Mouse (Mus musculus) right cerebral cortex, adult 18-20 months (tissue): ENCODE measurements around the gene Ipmk.
"Not testable (repeated sequence)": the region's sequence is repeated elsewhere in the genome, so short reads cannot be mapped to it uniquely, and the experiment has no call there.

Experiments
- DNase-seq: peaks from one replicate; pipeline ENCODE4 v3.0.0; 2022; ENCODE audit warnings: mixed read lengths

Ipmk gene

GRCm38 (mm10) chr10:71376014-71376413, 28.5 kb downstream of the Ipmk start:
- DNase-seq: no peak

- DNase-seq: peak; percentile 74
These were observed 32.8 kb downstream of the Ipmk start for GRCm38 (mm10) chr10:71380406-71380805.

DNA sequence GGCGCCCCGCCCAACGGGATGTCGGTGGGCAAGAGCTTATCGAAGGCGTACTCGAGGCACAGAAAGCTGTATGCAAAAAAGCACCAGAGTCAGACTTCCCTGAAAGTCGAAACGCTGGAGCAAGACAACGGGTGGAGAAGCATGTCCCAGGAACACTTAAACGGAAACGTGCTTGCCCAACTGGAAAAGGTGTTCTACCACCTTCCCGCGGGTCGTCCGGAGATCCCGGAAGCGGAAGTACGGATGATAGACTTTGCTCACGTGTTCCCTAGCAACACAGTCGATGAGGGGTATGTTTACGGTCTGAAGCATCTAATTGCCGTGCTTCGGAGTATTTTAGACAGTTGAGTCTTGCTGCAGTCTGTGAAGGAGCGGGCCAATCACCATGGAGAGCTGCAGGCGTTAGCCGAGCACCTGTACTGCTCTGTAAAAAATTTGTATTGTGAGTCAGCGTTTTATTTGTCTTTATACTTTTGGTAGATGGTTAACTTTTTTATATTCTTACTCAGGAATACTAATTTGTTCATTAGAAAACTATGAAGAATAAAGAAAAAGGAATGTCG, 34.0 kb downstream of the Ipmk start:
- no peak for DNase-seq

DNA sequence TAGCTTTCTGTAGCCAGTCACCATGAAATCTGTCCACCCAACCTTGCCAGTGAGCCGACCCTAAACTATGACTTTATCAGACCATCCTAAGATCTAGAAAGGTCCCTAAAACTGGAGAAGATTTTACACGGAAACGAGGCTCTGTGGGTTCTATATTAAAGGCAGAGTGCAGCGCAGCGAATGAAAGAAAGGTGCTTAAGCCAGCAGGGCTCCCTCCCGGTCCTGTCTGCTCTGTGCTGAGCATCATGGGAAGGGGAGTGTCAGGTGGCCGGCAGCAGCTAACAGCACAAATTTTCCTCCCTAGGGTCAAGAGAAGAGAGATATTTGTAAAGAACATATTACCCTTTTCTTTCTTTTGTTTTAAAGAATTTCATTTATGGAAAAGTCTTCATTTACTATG, 34.5 kb downstream of the Ipmk start:
- DNase-seq: no peak

DNA sequence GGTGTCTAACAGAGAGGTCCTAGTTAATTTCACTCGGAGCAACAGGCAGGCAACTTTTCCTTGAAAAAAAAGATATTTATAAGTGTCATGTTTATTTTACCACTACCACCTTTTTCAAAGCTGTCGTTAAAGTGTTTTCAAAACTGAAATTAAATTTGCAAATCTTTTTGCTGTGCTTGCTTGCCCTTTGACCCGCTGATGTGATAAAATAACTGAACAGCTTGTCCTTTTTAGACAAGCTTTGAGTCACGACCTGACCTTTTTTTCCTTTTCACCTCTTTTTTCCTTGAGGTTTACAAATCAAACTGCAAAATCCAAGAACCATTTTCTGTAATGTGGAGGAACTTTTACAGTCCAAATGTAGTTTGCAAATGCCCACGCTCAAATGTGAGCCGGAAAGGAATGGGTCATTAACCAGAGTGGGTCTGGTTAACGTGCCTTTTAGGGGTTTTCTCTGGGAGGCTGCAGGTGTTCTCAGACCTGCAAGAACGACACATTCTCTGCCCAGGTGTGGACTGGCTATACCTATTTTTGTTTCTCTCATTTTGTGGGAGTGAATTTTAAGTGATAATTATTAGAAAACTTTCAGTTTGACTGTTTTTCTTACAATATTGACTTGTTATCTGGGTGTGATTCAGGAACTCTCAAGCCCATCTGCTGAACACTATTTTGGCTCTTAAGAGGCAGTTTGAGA, 35.4 kb downstream of the Ipmk start:
- no peak for DNase-seq

DNA sequence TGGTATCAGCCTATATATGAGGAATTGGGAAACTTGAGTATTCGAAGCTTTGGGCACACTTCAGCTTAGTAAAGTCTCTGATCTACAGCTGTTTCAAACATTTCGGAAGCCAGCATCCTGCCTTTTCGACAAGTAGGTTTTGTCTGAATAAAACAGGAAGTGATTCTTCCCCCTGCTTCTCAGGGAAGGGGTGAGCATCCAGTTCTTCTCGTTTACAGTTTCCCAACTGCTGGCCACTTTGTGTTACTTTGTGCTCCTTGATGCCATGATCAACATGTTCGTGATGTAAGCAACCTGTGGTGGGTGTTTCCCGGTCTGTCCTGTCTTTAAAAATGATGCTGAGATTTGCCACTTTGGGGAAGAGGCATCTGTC, 36.0 kb downstream of the Ipmk start:
- not testable (repeated sequence) for DNase-seq

DNA sequence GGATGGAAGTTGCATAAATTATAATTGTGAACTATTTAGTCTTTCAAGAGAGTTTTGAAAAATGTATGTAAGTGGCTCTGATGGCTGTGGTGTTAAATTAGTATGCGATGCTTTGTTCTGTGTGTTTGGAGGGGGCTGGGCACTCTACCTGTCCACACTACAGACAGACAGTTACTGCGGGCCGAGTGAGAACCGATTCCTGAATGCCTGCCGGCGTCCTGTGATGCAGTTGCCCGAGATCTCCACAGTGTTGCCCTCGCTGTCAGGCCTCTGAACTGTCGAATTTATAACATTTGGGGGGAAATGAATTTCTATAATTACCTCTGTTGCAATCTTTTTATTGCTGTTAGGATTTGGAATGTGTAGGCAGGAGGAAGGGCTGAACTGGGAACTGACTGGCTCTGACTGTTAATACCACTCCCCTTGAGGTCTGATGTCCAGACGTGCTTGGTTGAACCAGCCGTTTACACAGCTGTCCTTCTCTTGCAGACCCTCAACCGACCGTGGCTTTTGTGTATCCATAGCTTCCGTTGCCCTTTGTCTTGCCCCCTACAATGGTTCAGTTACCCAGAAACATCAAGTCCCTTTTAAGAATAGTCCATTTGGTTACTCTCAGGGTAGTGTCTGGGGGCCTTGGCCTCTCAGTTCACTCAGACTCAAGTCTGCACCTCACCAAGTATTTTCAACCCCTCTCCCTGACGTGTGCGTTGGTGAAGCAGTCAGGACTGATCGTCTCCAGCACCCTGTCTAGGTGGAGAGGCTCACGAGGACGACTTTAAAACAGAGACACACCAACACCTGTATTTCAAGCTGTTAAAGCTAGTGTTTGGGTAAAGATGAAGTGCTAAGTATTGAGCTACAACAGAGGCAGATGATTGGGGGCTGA, 36.8 kb downstream of the Ipmk start:
- DNase-seq: no peak

DNA sequence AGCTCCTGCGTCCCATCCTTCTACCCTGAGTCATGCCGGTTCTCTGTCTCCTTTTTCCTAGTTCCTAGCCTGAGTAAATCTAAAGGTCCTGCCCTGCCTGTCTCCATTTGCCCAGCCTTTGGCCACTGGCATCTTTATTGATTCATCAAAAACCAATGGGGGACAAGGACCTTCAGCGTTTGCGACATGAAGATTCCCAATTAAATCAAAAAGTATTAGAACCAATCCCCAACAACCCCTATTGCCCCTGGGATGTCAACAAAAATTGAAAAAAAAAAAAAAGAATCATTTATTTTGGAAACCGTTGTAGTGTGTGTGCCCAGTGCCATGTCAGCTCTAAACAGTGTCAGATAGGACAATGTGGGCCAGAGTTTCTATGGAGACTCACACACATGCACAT, 41.7 kb downstream of the Ipmk start:
- DNase-seq: no peak

- no peak for DNase-seq
These were observed 51.0 kb downstream of the Ipmk start for GRCm38 (mm10) chr10:71398383-71399145.

DNA sequence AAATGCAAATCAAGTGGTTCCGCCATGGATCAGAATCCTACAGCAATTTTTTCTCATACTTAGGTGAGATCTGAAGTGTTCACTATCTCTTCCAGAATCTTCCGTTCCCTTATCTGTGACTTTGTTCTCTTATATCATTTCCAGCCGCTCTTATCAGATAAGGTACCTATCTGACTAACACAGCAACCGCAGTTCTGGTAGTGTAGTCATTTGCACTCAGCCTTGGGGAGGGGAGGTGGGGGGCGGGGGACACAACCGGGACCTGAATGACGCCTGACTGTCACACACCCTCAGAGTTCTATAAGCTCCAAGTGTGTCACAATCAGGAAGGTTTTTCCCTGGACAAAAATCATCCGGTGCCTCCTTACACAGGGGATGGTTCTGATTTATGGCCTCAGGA, 51.8 kb downstream of the Ipmk start:
- no peak for DNase-seq

GRCm38 (mm10) chr10:71399987-71400386, 52.4 kb downstream of the Ipmk start:
- DNase-seq: no peak

DNA sequence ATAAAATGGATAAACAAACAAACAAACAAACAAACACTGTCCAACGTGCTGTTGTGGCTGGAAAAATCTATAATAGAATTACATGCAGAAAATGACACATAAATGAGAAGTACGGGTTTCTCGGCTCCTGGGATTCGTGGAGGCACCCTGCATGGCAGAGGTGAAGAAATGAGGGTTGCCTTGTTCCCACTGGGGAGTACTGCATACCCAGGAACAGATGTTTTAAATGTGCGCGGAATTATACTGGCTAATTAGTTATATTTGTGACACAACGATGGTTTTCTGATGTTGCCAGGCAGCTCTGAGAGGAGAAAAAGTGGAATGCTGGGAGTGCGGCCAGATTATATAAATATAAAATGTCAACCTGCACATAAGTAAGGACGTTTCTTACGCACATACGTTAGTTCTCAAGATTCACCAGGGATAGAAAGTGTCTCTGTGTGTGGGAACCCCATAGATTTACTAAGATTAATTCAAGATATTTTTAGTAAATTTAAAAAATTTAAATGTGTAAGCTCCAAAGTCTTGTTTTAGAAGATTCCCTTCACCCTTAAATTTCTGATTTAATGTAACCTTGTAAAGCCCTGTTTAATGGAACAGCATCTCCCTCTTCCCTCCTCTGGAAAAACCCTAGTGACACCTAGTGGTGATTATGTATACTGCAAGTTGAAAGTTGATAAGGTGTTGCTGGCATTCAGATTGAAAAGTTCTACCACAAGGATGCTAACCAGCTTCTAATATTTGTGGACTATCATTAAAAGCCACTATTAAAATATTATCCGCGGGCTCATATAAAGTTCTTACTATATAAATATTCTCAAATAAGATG, 53.5 kb downstream of the Ipmk start:
- peak; percentile 35 for DNase-seq

GRCm38 (mm10) chr10:71403638-71404037, 56.1 kb downstream of the Ipmk start:
- DNase-seq: no peak

DNA sequence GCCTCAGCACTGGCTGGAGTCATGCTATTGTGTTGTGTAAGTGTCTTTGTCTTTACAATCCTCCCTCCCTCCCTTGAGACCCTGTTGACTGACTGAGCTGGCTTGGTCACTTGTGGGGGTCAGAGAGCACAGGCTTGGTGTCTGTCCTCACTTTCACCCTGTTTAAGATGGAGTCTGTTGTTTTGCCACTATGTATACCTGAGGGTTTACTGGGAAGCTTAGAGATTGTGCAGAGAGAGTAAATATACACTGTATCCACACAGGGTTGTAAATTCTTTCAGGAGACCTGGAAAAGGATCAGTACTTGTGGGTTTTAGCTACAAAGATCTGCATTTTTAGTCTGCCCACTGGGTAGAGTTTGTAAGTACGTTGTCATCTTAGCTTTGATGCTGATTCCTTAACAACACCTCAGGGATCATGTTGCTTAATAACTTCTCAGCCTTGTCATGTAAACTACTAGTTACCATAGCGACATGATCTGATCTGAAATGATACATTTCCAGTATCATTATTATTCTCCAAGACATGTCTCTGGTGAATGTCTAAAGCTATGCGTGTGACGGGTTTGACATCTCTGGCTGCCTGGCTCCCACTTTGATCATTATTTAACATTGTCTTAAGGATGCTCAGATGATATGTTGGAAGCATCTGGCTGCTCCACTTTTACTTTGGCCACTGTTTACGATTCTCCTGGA, 58.1 kb downstream of the Ipmk start:
- no peak for DNase-seq

GRCm38 (mm10) chr10:71409948-71410347, 62.4 kb downstream of the Ipmk start:
- DNase-seq: no peak

DNA sequence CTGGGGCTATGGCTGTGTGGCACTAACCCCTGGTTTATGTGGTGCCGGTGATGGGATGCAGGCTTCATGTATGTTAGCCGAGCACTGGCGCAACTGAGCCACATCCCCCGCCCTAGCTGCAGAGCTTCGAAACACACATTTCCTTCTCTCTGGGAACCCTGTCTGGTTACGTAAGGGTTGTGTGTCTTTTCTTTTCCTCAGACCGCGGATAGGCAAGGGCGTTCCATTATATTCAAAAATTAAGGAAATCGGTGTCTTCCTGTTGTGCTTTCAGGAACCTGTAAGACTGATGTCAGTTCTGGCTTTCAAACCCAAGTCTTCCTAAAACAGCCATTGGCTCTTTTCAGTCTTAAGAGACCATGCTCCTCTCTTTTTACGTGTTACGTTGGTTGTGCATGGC, 65.8 kb downstream of the Ipmk start:
- DNase-seq: no peak

DNA sequence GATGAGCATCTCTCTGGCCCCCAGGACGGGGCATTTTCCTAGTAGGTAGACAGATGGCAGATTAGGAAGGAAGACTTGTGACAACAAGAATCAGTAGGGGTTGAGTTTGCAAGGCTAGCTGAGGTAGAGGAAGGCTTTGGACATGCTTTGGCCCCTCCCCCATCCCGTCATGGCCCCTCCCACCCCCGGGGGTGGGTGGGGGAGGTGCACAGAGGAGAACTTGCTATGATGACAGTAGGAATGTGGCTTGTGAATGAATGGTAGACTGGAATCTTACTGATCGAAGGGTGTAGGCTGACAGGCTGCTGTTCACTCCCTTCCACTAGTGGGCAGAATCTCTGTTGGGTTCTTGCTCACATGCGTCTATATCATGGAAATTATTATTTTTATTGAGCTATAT, 74.0 kb downstream of the Ipmk start:
- no peak for DNase-seq

DNA sequence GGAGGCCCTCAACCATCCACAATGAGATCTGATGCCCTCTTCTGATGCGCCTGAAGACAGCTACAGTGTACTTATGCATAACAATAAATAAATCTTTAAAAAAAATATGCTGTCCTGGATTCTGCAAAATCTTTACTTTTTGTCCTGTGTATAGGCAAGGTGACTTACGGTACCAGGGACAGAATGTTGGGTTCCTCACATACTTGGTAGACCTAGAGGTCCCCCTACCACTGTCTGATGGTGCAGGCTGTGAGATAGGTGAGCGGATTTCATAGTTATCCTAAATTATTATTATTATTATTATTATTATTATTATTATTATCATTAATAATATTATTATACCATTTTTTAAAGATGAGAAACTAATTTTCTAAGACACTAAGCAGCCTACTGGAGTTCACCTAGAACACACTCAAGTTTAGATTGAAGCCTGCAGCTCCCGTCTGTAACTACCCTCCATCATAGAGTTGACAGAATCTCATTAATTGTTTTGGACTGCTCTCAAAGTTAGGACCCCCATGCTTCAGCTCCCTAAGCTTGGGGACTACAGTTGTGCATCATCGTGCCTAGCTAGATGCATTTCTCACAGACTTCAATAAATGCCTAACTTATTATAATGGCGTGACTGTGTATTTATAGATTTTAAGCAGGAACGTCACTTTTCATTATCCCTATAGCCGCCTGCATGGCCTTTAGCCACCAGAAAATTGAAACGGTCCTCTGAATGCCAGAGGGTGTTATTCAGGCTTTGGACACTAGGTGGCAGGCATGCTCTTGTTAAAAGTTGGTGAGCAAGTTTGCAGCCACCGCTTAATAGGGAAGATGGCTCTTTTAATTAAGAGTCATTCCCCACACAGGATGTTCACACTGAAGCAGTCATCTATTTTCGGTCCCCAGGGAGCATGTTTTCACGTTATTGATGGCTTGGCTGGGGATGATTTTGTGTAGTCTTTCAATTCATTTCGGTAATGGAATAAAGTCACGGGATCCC, 74.8 kb downstream of the Ipmk start:
- DNase-seq: peak; percentile 43

DNA sequence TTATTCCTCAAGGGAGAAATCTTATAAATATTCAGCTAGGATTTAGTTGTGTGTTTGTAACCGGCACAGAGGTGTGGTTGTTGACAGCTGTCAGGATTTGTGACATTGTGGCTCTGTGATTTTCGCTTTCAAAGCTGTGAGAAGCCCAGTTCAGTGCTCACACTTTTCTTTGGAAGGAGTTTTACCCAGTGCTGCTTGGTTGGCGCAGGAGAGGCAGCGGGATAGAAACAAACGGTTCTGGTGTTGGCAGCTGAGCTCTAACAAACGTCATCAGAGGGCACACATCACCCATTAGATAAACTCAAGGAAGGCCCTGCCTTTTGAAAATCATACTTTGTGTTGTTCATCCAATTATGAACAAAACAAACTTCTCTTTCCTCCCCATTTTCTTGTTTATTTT, 79.2 kb downstream of the Ipmk start:
- DNase-seq: no peak

- no peak for DNase-seq
These were observed 79.8 kb downstream of the Ipmk start for GRCm38 (mm10) chr10:71427381-71427780.
